8 mouse cellular contexts compared by ENCODE assay signal in the genomic region with DNA sequence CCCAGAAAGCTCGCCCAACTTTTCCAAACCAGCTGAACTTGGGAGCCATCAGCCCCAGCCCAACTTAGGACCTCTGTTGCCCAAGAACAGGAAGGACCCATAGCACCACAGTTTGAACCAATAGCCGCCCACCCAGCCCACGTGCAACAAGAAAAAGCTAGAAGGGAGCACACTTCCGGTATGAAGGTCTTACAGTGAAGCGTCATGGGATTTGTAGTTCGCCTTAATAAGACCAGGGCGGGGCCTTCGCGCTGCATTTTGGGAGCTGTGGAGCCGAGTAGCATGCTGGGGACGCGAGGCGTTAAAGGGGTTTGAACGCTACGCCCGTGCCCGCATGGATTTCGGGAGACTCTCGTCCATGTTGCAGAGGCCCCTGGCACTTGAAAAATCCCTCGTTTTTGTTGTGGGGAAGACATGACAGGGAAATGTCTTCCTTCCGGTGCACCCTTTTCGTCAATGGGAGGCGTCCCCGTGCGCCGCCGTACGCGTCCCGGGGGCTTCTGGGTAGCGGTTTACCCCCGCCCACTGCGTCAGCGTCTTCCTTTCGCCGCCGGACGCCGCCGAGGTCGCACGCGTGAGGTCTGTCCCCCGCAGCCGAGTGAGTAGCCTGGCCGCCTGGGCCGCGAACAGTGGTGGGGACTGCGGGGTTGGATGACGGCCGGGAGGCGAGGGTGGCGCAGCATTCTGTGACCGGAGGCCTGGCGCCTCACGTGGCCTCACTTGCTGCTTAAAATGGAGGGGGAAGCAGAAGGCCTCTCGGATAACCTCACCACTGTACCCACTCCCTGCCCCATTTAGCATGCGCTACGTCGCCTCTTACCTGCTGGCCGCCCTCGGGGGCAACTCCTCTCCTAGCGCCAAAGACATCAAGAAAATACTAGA. TPM values are rescaled to one million over a fixed set of nuclear protein-coding genes. Genes with fewer than 3 reads are reported as not detected.
DNase-seq lines count a peak whose midpoint lies in the region; ATAC-seq and TF ChIP-seq lines count a peak whose summit lies in the region.

A gene (plus strand): TSS at position 261 of the 882 bp plus-strand sequence.

- H3K36me3 ChIP-seq in hindbrain, postnatal 0 days (ENCODE audit: insufficient read depth, low read length): peaks cover 15% of the 10 kb centered on the region
- H3K36me3 ChIP-seq in megakaryocyte, embryonic 14.5 days (replicated peaks; ENCODE audit: low read length): peaks cover 42% of the 10 kb centered on the region

- peak within 1 kb of the TSS; percentile 86 for H3K9ac ChIP-seq in hindbrain, postnatal 0 days (replicated peaks; ENCODE audit: low read length)

- peak within 1 kb of the TSS; percentile 75 for H3K4me2 ChIP-seq in hindbrain, postnatal 0 days (ENCODE audit: low read depth, low read length)

- H3K9me3 ChIP-seq in hindbrain, postnatal 0 days (ENCODE audit: low read length): no peaks in the 10 kb centered on the region
- no peaks in the 10 kb centered on the region for H3K9me3 ChIP-seq in megakaryocyte, embryonic 14.5 days

- H3K27ac ChIP-seq in gastrocnemius, adult 2 months: peak within 1 kb of the TSS; percentile 98
- H3K27ac ChIP-seq in hindbrain, postnatal 0 days: peak within 1 kb of the TSS; percentile 88

- H3K27me3 ChIP-seq in hindbrain, postnatal 0 days (ENCODE audit: insufficient read depth, low read length): no peaks in the 10 kb centered on the region
- no peaks in the 10 kb centered on the region for H3K27me3 ChIP-seq in megakaryocyte, embryonic 14.5 days (replicated peaks)

- peak; percentile 93 for ATAC-seq in hindbrain, postnatal 0 days

- peak; percentile 84 for DNase-seq in WW6 (ENCODE audit: low read depth, low spot score)
- DNase-seq in cerebellum, postnatal 4 days (ENCODE audit: low spot score in 2 of 2): peak; percentile 79 to 91
- peak; percentile 95 for DNase-seq in gastrocnemius, adult 2 months
- peak; percentile 96 for DNase-seq in hindbrain, postnatal 0 days (ENCODE audit: low spot score)
- DNase-seq in left cerebral cortex, adult 8-10 months (ENCODE audit: low spot score in 2 of 2): peak; percentile 93 to 94
- DNase-seq in right cerebral cortex, postnatal 10 days (ENCODE audit: low spot score in 2 of 2): peak; percentile 96
- DNase-seq in urinary bladder, postnatal 25 days (ENCODE audit: low spot score): peak; percentile 89

- intact Hi-C loops in gastrocnemius, adult 2 months (cut with DNase I): loop anchor here (10.0 kb wide), 1 partner anchor 223 kb away; a partner anchor contains a TSS

- whole genome bisulfite sequencing in hindbrain, postnatal 0 days: under 1% methylated on average over 63 of the region's 63 CpGs

- peak within 1 kb of the TSS; percentile 99 for H3K4me3 ChIP-seq in gastrocnemius, adult 2 months
- peak within 1 kb of the TSS; percentile 73 for H3K4me3 ChIP-seq in hindbrain, postnatal 0 days (ENCODE audit: low read length)
- H3K4me3 ChIP-seq in megakaryocyte, embryonic 14.5 days (replicated peaks): peak within 1 kb of the TSS; percentile 99

- no peak for TF ChIP-seq CTCF in gastrocnemius, adult 2 months (IDR thresholded peaks at IDR 0.05)
- no peak; the same call in 1 of the 2 replicates for TF ChIP-seq CTCF in hindbrain, postnatal 0 days (IDR thresholded peaks at IDR 0.05; ENCODE audit: low read depth)

- peaks cover 18% of the 10 kb centered on the region for H3K4me1 ChIP-seq in hindbrain, postnatal 0 days (ENCODE audit: insufficient read depth, low read length)
- peaks cover 68% of the 10 kb centered on the region for H3K4me1 ChIP-seq in megakaryocyte, embryonic 14.5 days

RNA-seq across cellular contexts. Expression of the gene that starts here (rescaled TPM):
- total RNA-seq in gastrocnemius, adult 2 months (2021): 100 to 1,000 TPM; 567 to 623 TPM
- total RNA-seq in hindbrain, postnatal 0 days (2014; rRNA removed): 179 and 249 TPM in 2 replicates
- polyA plus RNA-seq in hindbrain, postnatal 0 days (2015; fragmentation: Nextera tagmentation; extraction: Ambion mirVana): 839 and 863 TPM in 2 replicates
- total RNA-seq in left cerebral cortex, adult 8-10 months (2022): 100 to 1,000 TPM; 524 to 612 (median 563) TPM
- 6,138 and 9,533 TPM in 2 replicates for polyA plus RNA-seq in megakaryocyte, embryonic 14.5 days (2012; ENCODE audit: insufficient read depth, low replicate concordance)

Comparison
In these comparisons a context has a peak if more than half of its experiments do, and no peak if none do; other contexts are left out.
1. Peak in every context shown above with its lines: DNase-seq, ATAC-seq, H3K4me3 ChIP-seq and H3K27ac ChIP-seq.